Mouse (Mus musculus): ENCODE measurements at regions not wholly inside any gene's neighbourhood (a gene's known extent, or its start where the extent isn't known, plus 50 kb on each side); places are given as distances from the start of the nearest gene placed in this dataset.
"Not testable (repeated sequence)": the region's sequence is repeated elsewhere in the genome, so short reads cannot be mapped to it uniquely, and the experiment has no call there.

GRCm38 (mm10) chr12:92883091-92883490 is 1034.1 kb upstream of the Sel1l start:
- DNase-seq: not testable (repeated sequence)

GRCm38 (mm10) chr12:92882540-92882939 is 1033.6 kb upstream of the Sel1l start:
- not testable (repeated sequence) for DNase-seq

- no peak for DNase-seq
These were observed 1024.6 kb upstream of the Sel1l start for GRCm38 (mm10) chr12:92873602-92874001.

DNA sequence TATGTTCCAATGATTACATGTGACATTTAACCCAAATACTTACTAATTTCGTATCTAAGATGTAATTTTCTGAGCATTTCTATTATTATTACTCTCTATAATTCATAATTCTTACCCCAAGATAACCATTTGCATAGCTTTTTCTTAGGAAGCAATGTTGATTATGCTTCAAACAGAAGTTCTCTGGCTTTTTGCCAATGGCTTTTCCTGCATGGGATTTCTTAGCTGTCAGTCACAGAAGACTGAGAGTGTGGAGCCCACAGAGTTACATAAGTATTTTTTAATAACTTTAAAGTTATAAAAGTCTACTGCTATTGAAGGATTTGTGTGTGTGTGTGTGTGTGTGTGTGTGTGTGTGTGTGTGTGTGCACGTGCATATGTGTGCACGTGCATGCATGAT is 1020.4 kb upstream of the Sel1l start:
- DNase-seq: no peak

- DNase-seq: no peak
These were observed 974.3 kb upstream of the Sel1l start for GRCm38 (mm10) chr12:92823090-92823786.

GRCm38 (mm10) chr12:92818610-92819009 is 969.7 kb upstream of the Sel1l start:
- no peak for DNase-seq

GRCm38 (mm10) chr12:92801121-92801520 is 952.2 kb upstream of the Sel1l start:
- DNase-seq: no peak

- DNase-seq: no peak
These were observed 934.4 kb upstream of the Sel1l start for GRCm38 (mm10) chr12:92783362-92783761.

DNA sequence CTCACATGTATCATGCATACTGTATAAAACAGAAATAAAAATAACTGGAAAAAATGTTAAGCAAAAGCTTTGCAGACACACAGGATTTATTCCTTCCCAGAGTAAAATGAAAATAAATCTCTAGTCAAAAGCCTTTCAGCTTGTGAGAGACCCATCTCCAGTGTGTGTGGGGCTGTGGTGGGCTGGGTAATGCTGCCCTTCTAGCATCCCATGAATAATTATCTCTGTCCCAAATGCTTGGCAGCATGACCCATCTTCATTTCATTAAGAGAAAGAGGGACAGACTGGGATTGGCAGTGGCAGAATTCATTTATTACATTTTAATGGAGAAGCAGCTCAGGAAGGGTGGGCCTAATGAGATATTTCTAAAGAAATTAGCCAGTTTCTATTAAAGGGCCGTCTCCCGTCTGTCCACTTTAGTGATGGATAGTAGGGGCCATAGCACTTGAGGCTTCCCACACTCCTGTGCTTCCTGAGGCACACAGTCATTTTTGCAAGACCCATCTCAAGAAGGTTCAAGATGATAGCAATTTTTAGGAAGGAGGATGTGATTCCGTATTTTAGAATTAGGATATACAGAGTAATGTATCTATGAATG is 930.8 kb upstream of the Sel1l start:
- DNase-seq: no peak

- DNase-seq: peak; percentile 5
These were observed 926.7 kb upstream of the Sel1l start for GRCm38 (mm10) chr12:92775668-92776067.

GRCm38 (mm10) chr12:92748576-92748975 is 899.6 kb upstream of the Sel1l start:
- no peak for DNase-seq

DNA sequence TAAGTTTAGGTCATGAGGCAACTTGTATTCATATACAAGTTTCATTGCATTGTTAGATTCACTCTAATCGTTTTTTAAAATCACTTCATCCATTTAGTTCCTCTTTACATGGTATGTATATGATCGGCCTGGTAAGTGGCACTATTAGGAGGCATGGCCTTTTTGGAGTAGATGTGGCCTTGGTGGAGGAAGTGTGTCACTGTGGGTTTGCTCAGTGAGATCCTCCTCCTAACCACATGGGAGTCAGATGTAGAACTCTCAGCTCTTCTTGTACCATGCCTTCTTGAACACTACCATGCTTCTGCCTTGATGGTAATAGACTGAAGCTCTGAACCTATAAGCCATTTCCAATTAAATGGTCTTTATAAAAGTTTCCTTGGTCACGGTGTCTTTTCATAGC is 891.9 kb upstream of the Sel1l start:
- no peak for DNase-seq

- no peak for DNase-seq
These were observed 890.2 kb upstream of the Sel1l start for GRCm38 (mm10) chr12:92739196-92739595.

DNA sequence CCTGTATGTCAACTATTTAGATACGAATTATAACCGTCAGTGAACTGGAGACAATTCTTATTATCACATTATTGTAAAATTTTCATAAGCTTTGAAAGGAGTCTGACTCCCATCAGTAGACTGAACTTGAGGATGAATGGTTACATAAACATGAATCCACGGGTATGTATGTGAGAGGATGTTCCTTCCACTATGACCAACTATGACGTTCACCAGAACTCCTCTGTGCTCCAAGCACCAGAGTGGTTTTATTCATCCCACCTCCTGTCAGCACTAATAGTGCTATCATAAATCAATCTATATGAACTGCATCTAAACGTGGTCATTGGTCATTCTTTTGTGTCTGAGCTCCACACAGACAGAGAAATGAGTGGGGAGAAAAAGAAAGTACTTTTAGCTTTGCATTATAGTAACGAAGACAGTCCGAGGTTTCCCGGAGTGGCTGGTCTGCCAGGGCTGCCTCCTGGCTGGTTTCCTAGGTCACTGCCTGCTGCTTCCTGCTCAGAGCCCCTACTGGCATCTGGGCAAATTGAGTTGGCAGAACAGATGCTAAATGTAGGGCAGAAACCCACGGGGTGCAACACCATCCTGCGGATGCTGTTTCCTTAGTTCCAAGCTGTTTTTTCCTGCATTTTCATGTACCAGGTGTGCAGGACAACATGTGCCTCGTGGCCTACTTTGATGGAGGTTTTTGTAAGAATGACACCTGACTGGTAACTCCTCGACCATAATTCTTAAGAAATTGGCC is 888.8 kb upstream of the Sel1l start:
- no peak for DNase-seq

DNA sequence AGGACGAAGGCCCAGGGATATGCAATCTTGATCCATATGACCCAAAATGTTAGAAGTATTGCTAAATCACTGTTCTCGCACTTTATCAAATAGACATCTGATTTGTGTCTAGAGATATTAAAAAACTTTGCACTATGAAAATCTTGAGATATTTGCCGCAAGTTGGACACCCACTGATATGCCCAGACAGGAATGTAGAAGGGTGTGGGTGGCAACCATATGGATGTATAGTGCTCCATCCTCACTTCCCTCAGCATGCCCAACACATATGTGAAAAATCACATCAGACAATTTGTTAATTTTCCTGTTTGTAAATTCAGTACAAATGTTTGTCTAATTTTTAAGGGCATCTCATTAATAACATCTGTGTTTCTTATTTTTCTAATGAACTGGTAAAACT is 874.1 kb upstream of the Sel1l start:
- DNase-seq: no peak

- DNase-seq: no peak
These were observed 864.5 kb upstream of the Sel1l start for GRCm38 (mm10) chr12:92713415-92713814.

DNA sequence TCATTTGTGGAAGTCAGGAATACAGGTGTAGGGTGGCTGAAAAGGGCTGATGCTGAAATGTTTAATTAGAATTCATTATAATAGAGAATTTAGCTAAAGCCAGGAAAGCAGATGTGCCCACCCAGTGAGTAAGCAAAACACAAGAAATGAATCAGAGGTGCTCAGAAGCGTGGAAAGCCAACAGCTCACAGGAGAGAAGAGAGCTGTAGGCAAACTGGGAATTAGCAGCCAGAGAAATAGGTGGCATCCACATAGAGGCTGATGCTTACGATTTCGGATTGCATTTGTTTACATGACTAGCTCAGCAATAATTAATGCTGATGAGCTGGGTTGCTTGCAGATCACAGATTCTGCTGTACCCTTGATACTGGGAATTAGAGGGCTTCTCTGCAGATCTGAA is 859.5 kb upstream of the Sel1l start:
- no peak for DNase-seq

DNA sequence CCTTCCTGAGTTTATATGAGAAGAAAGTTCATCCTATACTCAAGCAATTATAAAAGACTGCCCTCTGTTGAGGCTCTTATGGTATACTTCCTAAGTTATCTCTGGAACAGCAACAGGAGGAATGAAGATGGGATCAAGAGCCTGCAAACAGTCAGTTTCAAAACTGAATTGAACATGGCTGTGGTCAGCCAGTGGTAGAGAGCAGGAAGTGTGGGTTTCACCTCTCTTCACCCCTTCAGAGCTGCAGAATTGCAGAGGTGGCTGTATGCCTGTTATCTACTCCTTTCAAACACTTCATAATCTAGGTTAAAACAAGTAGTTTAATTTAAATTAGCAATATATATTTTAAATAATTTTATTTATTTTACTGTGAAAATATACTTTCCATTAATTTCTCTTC is 854.8 kb upstream of the Sel1l start:
- DNase-seq: no peak

GRCm38 (mm10) chr12:92692956-92693355 is 844.0 kb upstream of the Sel1l start:
- DNase-seq: no peak

- no peak for DNase-seq
These were observed 823.4 kb upstream of the Sel1l start for GRCm38 (mm10) chr12:92672396-92672795.

GRCm38 (mm10) chr12:92646634-92647033 is 797.7 kb upstream of the Sel1l start:
- no peak for DNase-seq

DNA sequence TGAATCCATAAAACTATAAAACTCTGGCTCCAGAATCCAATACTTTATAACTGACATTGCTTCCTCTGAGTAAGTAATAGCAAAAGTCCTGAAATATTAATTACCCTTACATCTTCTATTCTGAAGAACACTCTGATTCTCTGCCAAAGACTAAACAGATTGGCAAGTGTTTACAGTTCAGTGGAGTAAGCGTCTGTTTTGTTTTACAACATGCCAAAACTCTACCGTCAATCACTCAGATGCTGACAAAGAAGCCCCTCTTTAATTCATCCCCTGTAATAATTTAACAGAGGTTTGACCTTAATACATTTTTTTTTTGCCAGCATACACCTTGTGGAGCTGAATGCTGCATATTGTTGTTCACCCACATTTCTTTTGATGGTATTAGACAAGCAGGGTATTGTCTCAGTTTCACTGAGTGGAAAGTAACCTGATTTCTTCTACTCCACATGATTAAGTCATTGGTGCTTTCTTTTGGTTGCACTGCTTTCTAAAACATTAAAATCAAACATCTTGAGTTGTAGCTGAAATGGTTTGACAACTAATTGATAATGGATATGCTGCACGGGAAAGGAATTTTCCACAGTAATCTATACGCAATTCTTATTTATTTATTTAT is 796.2 kb upstream of the Sel1l start:
- DNase-seq: no peak

DNA sequence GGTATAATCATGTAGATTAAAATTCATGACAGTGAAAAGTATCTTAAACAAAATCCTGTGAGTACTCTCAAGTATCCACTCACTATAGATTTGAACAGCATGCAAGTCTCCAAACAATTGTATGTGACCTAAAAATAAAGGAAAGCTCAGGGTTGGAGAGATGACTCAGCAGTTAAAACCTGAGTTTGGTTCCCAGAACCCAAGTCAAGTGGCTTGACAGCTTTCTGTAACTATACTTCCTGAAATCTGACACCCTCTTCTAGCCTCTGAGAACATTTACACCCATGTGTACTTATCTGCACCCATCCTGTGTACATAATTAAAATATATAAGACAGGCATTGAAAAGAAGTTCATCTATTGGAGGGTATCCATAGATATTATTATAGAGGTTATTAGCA is 770.2 kb upstream of the Sel1l start:
- no peak for DNase-seq

- no peak for DNase-seq
These were observed 769.6 kb upstream of the Sel1l start for GRCm38 (mm10) chr12:92618519-92618918.

Measured in kidney, postnatal 10 days (tissue).